Mouse (Mus musculus): ENCODE data around the gene Tpi1. TPM values are rescaled to one million over a fixed set of nuclear protein-coding genes. Genes with fewer than 3 reads are reported as not detected.
"Not testable (repeated sequence)": the region's sequence is repeated elsewhere in the genome, so short reads cannot be mapped to it uniquely, and the experiment has no call there.

Tpi1 gene
- total and polyA plus RNA-seq, 2 experiments from 2014 or later: 515 to 525 TPM

DNA sequence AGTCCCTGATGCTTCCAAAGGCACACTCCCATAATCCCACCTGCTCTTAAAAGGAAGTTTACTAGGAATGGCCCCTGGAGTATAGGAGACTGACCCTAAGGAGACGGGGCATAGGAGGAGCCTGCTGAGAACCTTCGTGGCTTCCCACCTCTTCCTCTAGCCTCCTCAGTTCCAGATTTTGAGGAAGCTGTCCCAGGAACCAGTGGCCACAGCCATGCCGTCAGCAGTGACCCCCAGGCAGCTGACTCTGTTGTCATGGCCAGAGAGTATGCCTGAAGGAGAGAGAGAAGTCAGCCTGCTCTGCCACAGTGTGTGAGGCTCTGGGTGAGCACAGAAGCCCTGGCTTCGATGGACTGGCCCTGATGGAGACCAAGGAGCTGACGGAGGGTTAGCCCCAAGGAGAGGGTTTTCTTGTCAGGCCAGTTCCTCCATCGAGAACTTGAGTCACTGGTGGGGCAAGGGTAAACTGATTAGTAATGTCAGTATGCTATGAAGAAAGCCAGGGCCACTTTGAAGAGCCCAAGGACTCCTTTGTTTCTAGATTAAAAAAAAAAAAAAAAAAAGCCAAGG lies 20.5 kb upstream of the Tpi1 start:
- DNase-seq (ENCODE audit: low spot score): no peak
- WGBS: 85% methylated on average over 6 of the region's 6 CpGs
- no peak overlapping the region for H3K27ac ChIP-seq
- no peak for ATAC-seq
- no peak overlapping the region for H3K4me3 ChIP-seq (ENCODE audit: low read length)
- no peaks in the 10 kb centered on the region for H3K27me3 ChIP-seq (ENCODE audit: insufficient read depth, low read length)
- TF ChIP-seq CTCF (IDR thresholded peaks at IDR 0.05; ENCODE audit: low read depth): no peak
- no peak overlapping the region for H3K9ac ChIP-seq (replicated peaks; ENCODE audit: low read length)
- no peaks in the 10 kb centered on the region for H3K9me3 ChIP-seq (ENCODE audit: low read length)
- peaks cover 5% of the 10 kb centered on the region; the same call in 1 of the 2 replicates for H3K4me1 ChIP-seq (ENCODE audit: insufficient read depth, low read length)
- H3K36me3 ChIP-seq (ENCODE audit: insufficient read depth, low read length): no peaks in the 10 kb centered on the region
- no peak overlapping the region for H3K4me2 ChIP-seq (ENCODE audit: low read depth, low read length)

DNA sequence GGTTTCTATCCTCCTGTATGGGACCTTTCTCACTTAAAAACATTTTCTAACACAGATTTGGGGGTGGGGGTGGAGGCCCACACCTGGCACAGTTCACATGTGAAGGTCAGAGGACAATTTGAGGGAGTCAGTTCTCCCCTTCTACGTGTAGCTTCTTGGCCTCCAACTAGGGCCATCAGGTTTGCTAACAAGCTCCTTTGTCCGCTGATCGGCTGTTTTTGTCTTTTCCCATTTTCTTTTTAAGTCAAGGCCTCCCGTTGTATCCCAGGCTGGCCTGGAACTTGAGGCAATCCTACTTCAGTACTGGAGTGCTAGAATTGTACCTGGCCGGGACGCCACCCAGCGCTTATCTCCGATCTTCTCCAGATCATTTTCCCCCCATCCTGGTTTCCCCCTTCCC lies 17.6 kb upstream of the Tpi1 start:
- WGBS: 93% methylated on average over 8 of the region's 8 CpGs
- Histone ChIP-seq H3K4me1 (ENCODE audit: insufficient read depth, low read length) (peaks cover 9% of the 10 kb centered on the region; the same call in 1 of the 2 replicates), H3K4me2 (ENCODE audit: low read depth, low read length) (no peak overlapping the region), H3K9me3 (ENCODE audit: low read length) (no peaks in the 10 kb centered on the region), H3K27ac (no peak overlapping the region), H3K4me3 (ENCODE audit: low read length) (no peak overlapping the region), H3K27me3 (ENCODE audit: insufficient read depth, low read length) (no peaks in the 10 kb centered on the region), H3K36me3 (ENCODE audit: insufficient read depth, low read length) (no peaks in the 10 kb centered on the region), H3K9ac (replicated peaks; ENCODE audit: low read length) (no peak overlapping the region)
- ATAC-seq (no peak), DNase-seq (ENCODE audit: low spot score) (no peak)
- no peak for TF ChIP-seq CTCF (IDR thresholded peaks at IDR 0.05; ENCODE audit: low read depth)

DNA sequence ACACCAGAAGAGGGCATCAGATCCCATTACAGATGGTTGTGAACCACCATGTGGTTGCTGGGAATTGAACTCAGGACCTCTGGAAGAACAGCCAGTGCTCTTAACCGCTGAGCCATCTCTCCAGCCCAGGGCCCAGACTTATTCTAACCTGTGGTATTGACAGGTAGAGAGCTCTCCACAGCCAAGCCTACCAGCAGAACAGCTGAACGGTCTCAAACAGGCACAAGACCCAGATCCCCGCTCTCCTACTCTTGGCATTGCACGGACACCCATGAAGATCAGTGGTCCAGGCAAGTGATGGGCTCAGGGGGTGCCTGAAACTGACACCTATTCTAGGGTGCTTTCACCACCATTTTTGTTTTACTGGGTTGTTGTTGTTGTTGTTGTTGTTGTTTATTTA lies 17.1 kb upstream of the Tpi1 start:
- not testable (repeated sequence) for H3K36me3 ChIP-seq (ENCODE audit: insufficient read depth, low read length); H3K4me3 ChIP-seq (ENCODE audit: low read length); H3K27ac ChIP-seq; H3K27me3 ChIP-seq (ENCODE audit: insufficient read depth, low read length); H3K9me3 ChIP-seq (ENCODE audit: low read length); ATAC-seq; H3K4me1 ChIP-seq (ENCODE audit: insufficient read depth, low read length); H3K9ac ChIP-seq (replicated peaks; ENCODE audit: low read length); DNase-seq (ENCODE audit: low spot score)
- 95% methylated on average over 4 of the region's 4 CpGs for WGBS
- peak overlapping the region; percentile 71; the same call in 1 of the 2 replicates for H3K4me2 ChIP-seq (ENCODE audit: low read depth, low read length)

DNA sequence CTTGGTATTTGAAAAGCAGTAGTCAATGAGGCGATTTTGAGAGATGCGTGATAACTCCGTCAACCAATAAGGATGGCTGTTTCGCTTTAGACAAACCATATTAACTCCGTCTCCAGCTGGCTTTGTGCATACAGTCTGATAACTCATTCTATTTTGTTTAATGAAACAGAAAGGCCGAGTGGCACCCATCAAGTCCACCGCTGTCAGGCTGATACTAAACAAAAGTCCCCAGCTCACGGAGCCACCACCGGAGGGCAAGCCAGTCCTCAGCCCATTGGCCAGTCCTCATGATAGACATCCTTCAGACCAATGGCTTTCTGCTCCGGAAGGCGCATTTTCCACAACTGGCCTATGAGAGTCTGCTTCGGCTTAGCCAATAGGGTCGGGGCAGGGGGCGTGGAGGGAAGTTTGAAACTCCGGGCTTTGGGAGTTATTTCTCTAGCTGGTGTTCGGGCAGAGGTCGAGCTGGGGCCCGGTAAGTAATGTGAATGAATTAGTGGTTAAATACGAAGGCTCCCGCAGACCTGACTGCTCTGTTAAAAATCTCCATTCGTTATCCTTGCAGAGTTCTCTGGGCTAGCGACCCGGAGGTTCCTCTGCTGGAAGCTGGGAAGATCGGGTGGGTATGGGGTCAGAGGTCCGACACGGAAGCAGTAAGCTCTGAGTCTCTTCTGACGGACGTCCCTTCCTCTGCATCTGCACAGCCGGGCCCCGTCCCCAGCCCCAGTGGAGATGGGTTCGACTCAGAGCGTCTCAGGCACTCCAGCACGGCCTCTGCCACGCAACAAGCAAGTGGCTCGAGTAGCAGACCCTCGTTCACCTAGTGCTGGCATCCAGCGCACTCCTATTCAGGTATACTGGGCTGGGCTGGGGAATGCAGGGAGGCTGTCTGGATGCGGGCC lies 16.0 kb upstream of the Tpi1 start:
- Histone ChIP-seq H3K4me2 (ENCODE audit: low read depth, low read length) (peak overlapping the region; percentile 71), H3K27me3 (ENCODE audit: insufficient read depth, low read length) (no peaks in the 10 kb centered on the region), H3K9me3 (ENCODE audit: low read length) (no peaks in the 10 kb centered on the region), H3K27ac (peak overlapping the region; percentile 86), H3K4me1 (ENCODE audit: insufficient read depth, low read length) (peaks cover 9% of the 10 kb centered on the region; the same call in 1 of the 2 replicates), H3K36me3 (ENCODE audit: insufficient read depth, low read length) (peaks cover 11% of the 10 kb centered on the region), H3K4me3 (ENCODE audit: low read length) (peak overlapping the region; percentile 66), H3K9ac (replicated peaks; ENCODE audit: low read length) (peak overlapping the region; percentile 43)
- peak; percentile 47 for TF ChIP-seq CTCF (IDR thresholded peaks at IDR 0.05; ENCODE audit: low read depth)
- WGBS: under 1% methylated on average over 38 of the region's 38 CpGs
- DNase-seq (ENCODE audit: low spot score): peak; percentile 97
- ATAC-seq: peak; percentile 86

DNA sequence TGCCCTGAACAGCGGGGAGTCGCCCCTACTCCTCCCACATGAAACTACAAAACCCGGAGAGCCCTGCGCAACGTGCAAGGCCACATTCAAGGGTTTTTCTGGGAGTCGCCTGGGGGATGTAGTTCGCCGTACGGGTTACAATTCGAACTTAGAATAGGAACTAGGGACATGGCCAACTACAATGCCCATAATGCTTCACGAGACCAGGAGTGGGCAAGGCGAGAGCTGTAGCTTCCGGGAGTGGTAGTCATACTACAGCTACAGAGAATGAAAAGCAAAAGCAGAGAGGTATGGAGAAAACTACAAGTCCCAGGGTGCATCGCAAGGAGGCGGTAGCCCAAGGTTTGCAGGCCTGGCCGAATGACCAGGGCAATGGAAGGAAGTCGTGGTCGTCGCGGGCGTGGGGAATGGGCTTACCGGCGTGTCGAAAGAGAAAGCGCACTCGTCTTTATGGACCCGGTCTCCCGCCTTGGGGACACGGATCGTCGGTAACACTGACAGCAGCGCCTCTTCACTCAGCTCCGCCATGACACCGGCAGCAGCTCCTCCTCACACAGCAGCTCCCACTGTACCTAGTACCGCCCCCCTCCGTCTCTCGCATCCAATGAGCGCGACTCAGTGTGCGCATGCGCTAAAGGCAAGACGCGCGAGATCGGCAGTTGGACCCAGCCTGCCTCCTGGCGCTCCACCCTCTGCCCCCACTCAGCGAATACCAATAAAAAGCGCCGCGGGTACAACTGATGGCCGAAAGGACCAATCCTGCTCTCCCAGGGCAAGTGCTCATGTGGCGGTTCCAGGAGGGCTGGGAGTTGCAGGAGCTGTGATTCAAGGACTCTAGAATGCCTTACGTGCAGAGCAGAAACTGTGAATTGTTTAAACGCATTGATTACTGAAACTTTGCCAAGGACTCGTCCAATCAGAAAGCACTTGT lies 15.0 kb upstream of the Tpi1 start, which contains the start of the genes Usp5 and Cdca3:
Gene Usp5 (minus strand): TSS at position 617 of the 931 bp plus-strand sequence.
Gene Cdca3 (plus strand): TSS at position 680 of the 931 bp plus-strand sequence.
- WGBS: under 1% methylated on average over 54 of the region's 55 CpGs
- peaks cover 19% of the 10 kb centered on the region for H3K36me3 ChIP-seq (ENCODE audit: insufficient read depth, low read length)
- H3K4me1 ChIP-seq (ENCODE audit: insufficient read depth, low read length): peaks cover 9% of the 10 kb centered on the region; the same call in 1 of the 2 replicates
- peak within 1 kb of the TSS; percentile 86 for H3K27ac ChIP-seq
- no peaks in the 10 kb centered on the region for H3K9me3 ChIP-seq (ENCODE audit: low read length)
- peak within 1 kb of the TSS; percentile 63 for H3K9ac ChIP-seq (replicated peaks; ENCODE audit: low read length)
- peak; percentile 55 for TF ChIP-seq CTCF (IDR thresholded peaks at IDR 0.05; ENCODE audit: low read depth)
- H3K4me2 ChIP-seq (ENCODE audit: low read depth, low read length): peak within 1 kb of the TSS; percentile 86
- ATAC-seq: peak; percentile 95
- DNase-seq (ENCODE audit: low spot score): peak; percentile 100
- peak within 1 kb of the TSS; percentile 66 for H3K4me3 ChIP-seq (ENCODE audit: low read length)
- no peaks in the 10 kb centered on the region for H3K27me3 ChIP-seq (ENCODE audit: insufficient read depth, low read length)

DNA sequence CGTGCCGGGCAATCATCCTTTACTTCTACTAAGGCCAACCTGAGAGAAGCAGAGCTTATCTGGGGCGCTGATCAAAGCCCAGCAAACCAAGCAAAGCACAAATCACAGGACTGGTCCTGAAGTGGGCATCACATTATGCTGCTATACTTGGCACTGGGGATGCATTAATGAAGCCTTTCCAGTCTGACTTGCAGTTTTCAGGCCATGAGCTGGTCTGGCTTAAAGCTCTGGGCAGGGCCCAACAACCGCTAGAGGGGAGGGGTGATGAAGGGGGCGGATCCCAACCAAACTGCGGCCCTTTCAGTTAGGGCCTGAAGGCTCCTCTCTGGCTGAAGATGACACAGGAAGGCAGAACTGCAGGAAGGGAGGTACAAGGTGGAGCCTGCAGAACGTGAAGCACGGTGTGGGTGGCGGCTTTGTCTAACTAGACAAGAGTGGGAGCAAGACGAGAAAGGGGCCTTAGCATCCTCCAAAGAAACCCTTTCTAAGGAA lies 14.1 kb upstream of the Tpi1 start:
- Histone ChIP-seq H3K27me3 (ENCODE audit: insufficient read depth, low read length) (no peaks in the 10 kb centered on the region), H3K4me2 (ENCODE audit: low read depth, low read length) (peak overlapping the region; percentile 86), H3K4me1 (ENCODE audit: insufficient read depth, low read length) (peaks cover 9% of the 10 kb centered on the region; the same call in 1 of the 2 replicates), H3K27ac (peak overlapping the region; percentile 86), H3K9me3 (ENCODE audit: low read length) (no peaks in the 10 kb centered on the region), H3K36me3 (ENCODE audit: insufficient read depth, low read length) (peaks cover 29% of the 10 kb centered on the region), H3K4me3 (ENCODE audit: low read length) (peak overlapping the region; percentile 66), H3K9ac (replicated peaks; ENCODE audit: low read length) (peak overlapping the region; percentile 63)
- WGBS: 21% methylated on average over 10 of the region's 10 CpGs
- peak; percentile 57 for DNase-seq (ENCODE audit: low spot score)
- TF ChIP-seq CTCF (IDR thresholded peaks at IDR 0.05; ENCODE audit: low read depth): no peak; the same call in 1 of the 2 replicates
- ATAC-seq: no peak

Data from hindbrain, postnatal 0 days (tissue).